Mouse (Mus musculus) G1E (cell line): Measurements from ENCODE around the gene Bahcc1.

Source experiments
- CTCF ChIP-seq: IDR thresholded peaks from 2 replicates; pipeline ENCODE4 v1.5.1; 2012; ENCODE audit warnings: low read depth, low read length, inconsistent platforms, mixed read lengths
- TAL1 ChIP-seq: conservative IDR thresholded peaks from 2 replicates; pipeline ENCODE4 v1.6.1; 2012; ENCODE audit warnings: low read depth, low read length, inconsistent platforms, mixed read lengths

- no peak for TF ChIP-seq CTCF
- no peak for TF ChIP-seq TAL1
Measured at GRCm38 (mm10) chr11:120189459-120190312, 43.1 kb upstream of the Bahcc1 start.
